Mouse (Mus musculus): ENCODE data around the gene Ctnnal1. TPM values are rescaled to one million over a fixed set of nuclear protein-coding genes. Genes with fewer than 3 reads are reported as not detected.

The Ctnnal1 gene
- polyA plus RNA-seq, 1 experiment from 2014 or later, result 16.5 TPM

DNA sequence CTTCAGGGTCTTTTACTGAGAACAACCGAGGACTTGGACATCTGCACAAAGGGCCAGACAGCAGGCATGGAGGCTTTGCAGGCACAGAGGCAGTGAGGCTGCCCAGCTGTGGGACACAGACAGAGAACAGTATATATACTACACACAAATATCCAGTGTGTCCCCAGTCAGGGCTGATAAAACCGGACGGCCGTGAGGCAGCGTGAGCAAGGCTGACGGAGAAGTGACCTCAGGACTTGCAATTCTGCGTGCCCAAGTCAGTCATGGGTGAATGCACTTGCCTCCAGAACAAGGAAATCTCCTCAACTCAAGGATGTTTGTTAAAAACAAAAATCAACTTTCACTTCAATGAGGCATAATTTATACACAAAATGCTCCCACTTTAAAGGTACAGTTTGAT is 33.0 kb downstream of the Ctnnal1 start:
- 81% methylated on average over 7 of the region's 7 CpGs for WGBS

DNA sequence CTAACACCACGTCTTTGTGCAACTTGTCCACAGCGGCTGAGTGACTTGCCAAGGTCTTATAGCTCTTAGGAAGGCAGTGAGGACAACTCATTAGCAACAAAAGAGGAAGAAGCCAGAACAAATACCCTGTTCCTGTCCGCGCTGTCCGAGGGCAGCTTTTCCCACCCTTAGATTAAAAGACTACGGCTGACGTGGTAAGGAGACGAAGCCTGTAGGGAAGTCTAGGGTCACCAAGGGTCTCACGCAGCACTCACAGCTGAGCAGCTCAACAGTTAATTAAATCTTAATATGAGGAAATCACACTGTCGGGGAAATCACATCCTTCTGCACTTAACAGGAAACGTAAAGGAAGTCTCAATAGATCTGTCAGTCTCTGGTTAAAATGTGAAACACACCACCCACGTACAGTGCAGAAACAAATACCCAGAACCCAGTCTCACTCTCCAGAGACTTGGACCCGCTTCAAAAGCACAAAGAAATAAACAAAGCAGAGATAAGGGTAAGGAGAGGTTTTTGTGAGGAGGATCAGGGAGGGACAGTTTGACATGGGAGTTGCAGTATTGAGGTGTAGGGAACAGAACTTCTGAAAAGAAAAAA is 33.9 kb downstream of the Ctnnal1 start:
- H3K4me3 ChIP-seq (ENCODE audit: low read depth, low read length), result no peak overlapping the region
- DNase-seq (ENCODE audit: low spot score) (no peak), ATAC-seq (replicated peaks; ENCODE audit: low FRiP score) (no peak)
- H3K4me1 ChIP-seq (replicated peaks; ENCODE audit: control insufficient read depth, insufficient read depth, low read length), result no peaks in the 10 kb centered on the region
- H3K9ac ChIP-seq (ENCODE audit: low read depth, low read length), result no peak overlapping the region
- H3K4me2 ChIP-seq, result no peak overlapping the region
- no peaks in the 10 kb centered on the region for H3K27me3 ChIP-seq (replicated peaks; ENCODE audit: control insufficient read depth, insufficient read depth, low read length)
- H3K9me3 ChIP-seq (ENCODE audit: control insufficient read depth, low read length), result no peaks in the 10 kb centered on the region
- 43% methylated on average over 13 of the region's 13 CpGs for WGBS
- H3K36me3 ChIP-seq (ENCODE audit: control insufficient read depth, insufficient read depth, low read length), result peaks cover 3% of the 10 kb centered on the region; the same call in 1 of the 2 replicates
- no peak overlapping the region; the same call in 1 of the 2 replicates for H3K27ac ChIP-seq (ENCODE audit: low read depth, low read length)

More for the DNA sequence above, 33.0 kb downstream of the Ctnnal1 start:
- no peaks in the 10 kb centered on the region for H3K27me3 ChIP-seq (replicated peaks; ENCODE audit: control insufficient read depth, insufficient read depth, low read length)
- no peak overlapping the region for H3K4me3 ChIP-seq (ENCODE audit: low read depth, low read length)
- no peaks in the 10 kb centered on the region for H3K4me1 ChIP-seq (replicated peaks; ENCODE audit: control insufficient read depth, insufficient read depth, low read length)
- peaks cover 5% of the 10 kb centered on the region; the same call in 1 of the 2 replicates for H3K36me3 ChIP-seq (ENCODE audit: control insufficient read depth, insufficient read depth, low read length)
- ATAC-seq (replicated peaks; ENCODE audit: low FRiP score) (no peak), DNase-seq (ENCODE audit: low spot score) (no peak)
- H3K9ac ChIP-seq (ENCODE audit: low read depth, low read length), result no peak overlapping the region
- no peak overlapping the region for H3K4me2 ChIP-seq
- H3K9me3 ChIP-seq (ENCODE audit: control insufficient read depth, low read length), result no peaks in the 10 kb centered on the region
- H3K27ac ChIP-seq (ENCODE audit: low read depth, low read length), result no peak overlapping the region

DNA sequence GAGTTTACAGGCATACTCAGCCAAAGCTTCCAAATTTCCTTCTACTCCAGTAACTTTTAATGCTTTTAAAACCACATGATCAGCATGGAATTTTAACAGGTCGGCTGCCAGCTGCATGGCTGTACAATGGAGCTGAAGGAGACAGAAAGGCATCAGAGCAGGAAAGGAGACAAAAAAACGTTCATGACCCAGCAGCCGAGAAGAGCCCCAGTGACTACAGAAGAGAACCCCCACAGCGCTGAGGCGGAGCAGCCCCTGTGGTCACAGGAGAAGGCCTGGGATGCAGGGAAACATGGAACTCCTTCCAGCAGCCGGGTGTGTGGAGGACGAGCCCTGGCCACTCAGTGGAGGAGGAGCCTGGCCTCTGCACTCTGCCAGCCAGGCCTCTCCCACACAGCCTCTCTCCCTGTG is 35.5 kb downstream of the Ctnnal1 start:
- no peaks in the 10 kb centered on the region for H3K4me1 ChIP-seq (replicated peaks; ENCODE audit: control insufficient read depth, insufficient read depth, low read length)
- WGBS, result 78% methylated on average over 7 of the region's 7 CpGs
- DNase-seq (ENCODE audit: low spot score), result no peak
- H3K27ac ChIP-seq (ENCODE audit: low read depth, low read length), result no peak overlapping the region
- H3K4me3 ChIP-seq (ENCODE audit: low read depth, low read length), result no peak overlapping the region
- H3K4me2 ChIP-seq, result no peak overlapping the region
- no peaks in the 10 kb centered on the region for H3K9me3 ChIP-seq (ENCODE audit: control insufficient read depth, low read length)
- no peak overlapping the region for H3K9ac ChIP-seq (ENCODE audit: low read depth, low read length)
- no peaks in the 10 kb centered on the region for H3K27me3 ChIP-seq (replicated peaks; ENCODE audit: control insufficient read depth, insufficient read depth, low read length)
- ATAC-seq (replicated peaks; ENCODE audit: low FRiP score), result no peak
- peaks cover 3% of the 10 kb centered on the region; the same call in 1 of the 2 replicates for H3K36me3 ChIP-seq (ENCODE audit: control insufficient read depth, insufficient read depth, low read length)

DNA sequence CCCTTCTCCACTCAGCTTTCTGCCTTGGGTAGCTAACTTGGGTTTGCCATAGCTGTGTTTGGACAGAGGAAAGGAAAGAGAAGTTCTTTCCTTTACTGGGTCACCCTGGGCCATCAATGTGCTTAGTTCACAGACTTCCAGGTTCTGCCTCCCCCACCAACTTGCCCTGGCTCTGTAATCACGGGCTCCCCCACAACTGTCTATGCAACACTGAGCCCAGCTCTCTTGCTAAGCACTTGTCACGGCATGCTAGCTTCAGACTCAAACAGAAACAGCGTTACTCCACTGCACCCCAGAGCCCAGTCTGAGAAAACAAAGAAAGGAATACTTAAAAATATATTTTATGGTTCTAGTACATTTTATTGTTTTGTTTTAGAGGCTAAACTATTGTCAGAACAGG is 36.1 kb downstream of the Ctnnal1 start:
- H3K27me3 ChIP-seq (replicated peaks; ENCODE audit: control insufficient read depth, insufficient read depth, low read length), result no peaks in the 10 kb centered on the region
- no peak overlapping the region for H3K4me2 ChIP-seq
- no peaks in the 10 kb centered on the region for H3K9me3 ChIP-seq (ENCODE audit: control insufficient read depth, low read length)
- no peaks in the 10 kb centered on the region for H3K4me1 ChIP-seq (replicated peaks; ENCODE audit: control insufficient read depth, insufficient read depth, low read length)
- no peak overlapping the region for H3K27ac ChIP-seq (ENCODE audit: low read depth, low read length)
- H3K4me3 ChIP-seq (ENCODE audit: low read depth, low read length), result no peak overlapping the region
- peaks cover 3% of the 10 kb centered on the region; the same call in 1 of the 2 replicates for H3K36me3 ChIP-seq (ENCODE audit: control insufficient read depth, insufficient read depth, low read length)
- DNase-seq (ENCODE audit: low spot score) (no peak), ATAC-seq (replicated peaks; ENCODE audit: low FRiP score) (no peak)
- 85% methylated on average over 3 of the region's 3 CpGs for WGBS
- no peak overlapping the region for H3K9ac ChIP-seq (ENCODE audit: low read depth, low read length)

DNA sequence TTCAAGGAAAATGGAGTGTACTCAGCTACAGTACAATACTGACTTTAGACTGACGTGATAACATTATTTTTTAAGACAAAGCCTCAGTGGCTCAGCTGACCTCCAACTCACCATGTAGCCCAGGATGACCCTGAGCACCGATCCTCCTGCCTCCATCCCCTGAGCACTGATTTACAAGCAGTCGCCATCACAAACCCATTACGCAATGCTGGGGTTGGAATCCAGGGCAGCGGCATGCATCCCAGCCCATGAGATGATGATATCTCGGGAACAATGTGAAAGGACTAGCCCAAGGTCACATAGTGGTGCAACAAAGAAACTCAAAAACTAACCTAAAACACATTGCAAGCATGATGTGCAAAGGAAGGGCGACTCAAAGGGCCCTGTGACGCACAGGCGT is 40.8 kb downstream of the Ctnnal1 start:
- no peaks in the 10 kb centered on the region for H3K27me3 ChIP-seq (replicated peaks; ENCODE audit: control insufficient read depth, insufficient read depth, low read length)
- no peaks in the 10 kb centered on the region for H3K9me3 ChIP-seq (ENCODE audit: control insufficient read depth, low read length)
- ATAC-seq (replicated peaks; ENCODE audit: low FRiP score), result no peak
- no peak overlapping the region for H3K4me3 ChIP-seq (ENCODE audit: low read depth, low read length)
- no peak for DNase-seq (ENCODE audit: low spot score)
- H3K4me2 ChIP-seq, result no peak overlapping the region
- H3K36me3 ChIP-seq (ENCODE audit: control insufficient read depth, insufficient read depth, low read length), result no peaks in the 10 kb centered on the region
- H3K4me1 ChIP-seq (replicated peaks; ENCODE audit: control insufficient read depth, insufficient read depth, low read length), result no peaks in the 10 kb centered on the region
- no peak overlapping the region for H3K27ac ChIP-seq (ENCODE audit: low read depth, low read length)
- H3K9ac ChIP-seq (ENCODE audit: low read depth, low read length), result no peak overlapping the region
- WGBS, result 90% methylated on average over 9 of the region's 9 CpGs

DNA sequence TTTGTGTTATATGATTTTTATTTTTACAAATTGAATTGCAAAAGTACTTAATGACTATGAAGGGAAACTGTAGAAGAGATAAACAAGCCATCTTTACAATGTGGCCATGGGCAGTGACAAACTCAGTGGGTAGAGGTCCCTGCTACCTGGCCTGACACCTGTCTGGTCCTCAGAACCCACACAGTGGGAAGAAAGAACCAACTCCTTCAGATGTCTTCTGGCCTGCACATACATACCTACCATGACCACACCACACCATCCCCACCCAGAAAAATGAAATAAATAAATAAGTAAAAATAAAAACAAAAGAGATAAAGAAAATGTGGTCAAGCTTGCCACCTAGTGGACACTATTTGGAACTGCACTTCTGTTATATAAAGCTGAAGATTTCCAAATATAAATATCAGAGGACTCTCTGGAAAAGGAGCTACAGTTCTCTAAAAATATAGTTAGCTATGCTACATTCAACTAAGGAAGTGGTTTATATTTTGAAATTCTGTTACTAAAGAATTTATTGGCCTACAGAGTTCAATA is 44.9 kb downstream of the Ctnnal1 start:
- H3K36me3 ChIP-seq (ENCODE audit: control insufficient read depth, insufficient read depth, low read length), result no peaks in the 10 kb centered on the region
- DNase-seq (ENCODE audit: low spot score), result no peak
- H3K9ac ChIP-seq (ENCODE audit: low read depth, low read length), result no peak overlapping the region

DNA sequence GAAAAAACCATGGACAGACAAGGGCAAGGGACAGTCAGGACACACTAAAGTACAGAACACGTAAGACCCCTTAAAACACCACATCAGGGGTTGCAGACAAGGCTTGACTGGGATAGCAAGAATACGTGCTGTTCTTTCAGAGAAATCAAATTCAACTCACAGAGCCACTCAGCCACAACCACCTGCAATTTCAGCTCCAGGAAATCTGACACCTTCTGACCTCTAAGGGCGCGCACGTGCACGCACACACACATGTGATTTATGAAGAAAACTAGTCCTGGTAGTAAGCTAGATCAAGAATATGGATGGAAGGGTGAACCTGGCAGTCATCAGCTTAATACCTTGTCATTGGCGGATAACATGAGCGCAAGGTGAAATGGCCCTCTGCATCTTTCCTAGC is 49.9 kb downstream of the Ctnnal1 start:
- DNase-seq (ENCODE audit: low spot score) (no peak), ATAC-seq (replicated peaks; ENCODE audit: low FRiP score) (no peak)
- H3K9ac ChIP-seq (ENCODE audit: low read depth, low read length), result no peak overlapping the region
- WGBS, result 90% methylated on average over 8 of the region's 8 CpGs
- H3K9me3 ChIP-seq (ENCODE audit: control insufficient read depth, low read length), result no peaks in the 10 kb centered on the region
- H3K36me3 ChIP-seq (ENCODE audit: control insufficient read depth, insufficient read depth, low read length), result no peaks in the 10 kb centered on the region
- H3K27ac ChIP-seq (ENCODE audit: low read depth, low read length), result no peak overlapping the region
- H3K27me3 ChIP-seq (replicated peaks; ENCODE audit: control insufficient read depth, insufficient read depth, low read length), result no peaks in the 10 kb centered on the region
- no peaks in the 10 kb centered on the region for H3K4me1 ChIP-seq (replicated peaks; ENCODE audit: control insufficient read depth, insufficient read depth, low read length)
- H3K4me2 ChIP-seq, result no peak overlapping the region
- H3K4me3 ChIP-seq (ENCODE audit: low read depth, low read length), result no peak overlapping the region

More for the DNA sequence above, 44.9 kb downstream of the Ctnnal1 start:
- no peaks in the 10 kb centered on the region for H3K4me1 ChIP-seq (replicated peaks; ENCODE audit: control insufficient read depth, insufficient read depth, low read length)
- no peak overlapping the region for H3K4me2 ChIP-seq
- no peak overlapping the region for H3K4me3 ChIP-seq (ENCODE audit: low read depth, low read length)
- no peak overlapping the region for H3K27ac ChIP-seq (ENCODE audit: low read depth, low read length)
- H3K9me3 ChIP-seq (ENCODE audit: control insufficient read depth, low read length), result no peaks in the 10 kb centered on the region
- no peak for ATAC-seq (replicated peaks; ENCODE audit: low FRiP score)
- no peaks in the 10 kb centered on the region for H3K27me3 ChIP-seq (replicated peaks; ENCODE audit: control insufficient read depth, insufficient read depth, low read length)

DNA sequence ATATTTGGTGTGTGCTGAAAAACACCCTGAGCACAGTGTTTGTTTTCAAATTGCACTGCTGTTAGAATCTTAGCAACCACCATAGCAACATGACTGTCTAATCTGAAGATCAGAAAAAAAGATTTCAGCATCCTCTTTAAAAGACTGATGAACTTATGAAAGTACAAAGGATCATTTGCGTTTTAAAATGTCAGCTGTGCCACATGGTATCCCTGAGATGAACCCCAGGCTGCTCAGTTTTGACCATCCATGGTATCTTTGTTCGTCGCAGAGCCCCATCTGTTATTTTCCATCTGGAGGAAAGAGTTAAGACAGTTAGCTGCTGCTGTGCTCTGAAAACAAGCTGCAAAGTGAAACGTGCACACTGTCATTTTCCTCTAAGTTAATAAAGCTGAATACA is 52.9 kb downstream of the Ctnnal1 start:
- Histone ChIP-seq H3K4me2 (no peak overlapping the region), H3K36me3 (ENCODE audit: control insufficient read depth, insufficient read depth, low read length) (no peaks in the 10 kb centered on the region), H3K9me3 (ENCODE audit: control insufficient read depth, low read length) (no peaks in the 10 kb centered on the region), H3K4me1 (replicated peaks; ENCODE audit: control insufficient read depth, insufficient read depth, low read length) (no peaks in the 10 kb centered on the region), H3K4me3 (ENCODE audit: low read depth, low read length) (no peak overlapping the region), H3K9ac (ENCODE audit: low read depth, low read length) (no peak overlapping the region), H3K27me3 (replicated peaks; ENCODE audit: control insufficient read depth, insufficient read depth, low read length) (no peaks in the 10 kb centered on the region), H3K27ac (ENCODE audit: low read depth, low read length) (no peak overlapping the region)
- 73% methylated on average over 4 of the region's 4 CpGs for WGBS
- no peak for DNase-seq (ENCODE audit: low spot score)
- no peak for ATAC-seq (replicated peaks; ENCODE audit: low FRiP score)

DNA sequence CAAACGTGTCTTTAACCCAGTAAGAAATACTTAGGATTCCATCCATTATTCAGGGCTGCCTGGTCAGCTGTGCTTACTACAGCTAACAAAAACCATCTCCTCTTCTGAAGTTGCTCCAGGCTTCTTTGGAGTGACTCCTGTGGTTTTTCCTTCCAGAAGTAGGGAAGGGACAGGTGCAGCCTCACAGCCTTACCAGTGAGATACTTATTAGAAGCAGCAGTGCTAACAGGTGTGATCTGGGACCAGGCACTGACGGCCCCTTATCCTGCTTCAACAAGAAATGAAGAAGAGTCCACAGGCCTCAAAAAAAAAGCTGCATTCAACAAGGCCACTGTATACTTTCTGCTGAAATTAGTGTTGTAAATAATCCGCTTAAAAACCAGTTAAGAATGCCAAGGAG is 53.3 kb downstream of the Ctnnal1 start:
- Histone ChIP-seq H3K9ac (ENCODE audit: low read depth, low read length) (no peak overlapping the region), H3K36me3 (ENCODE audit: control insufficient read depth, insufficient read depth, low read length) (peaks cover under 1% of the 10 kb centered on the region; the same call in 1 of the 2 replicates), H3K4me3 (ENCODE audit: low read depth, low read length) (no peak overlapping the region), H3K4me1 (replicated peaks; ENCODE audit: control insufficient read depth, insufficient read depth, low read length) (no peaks in the 10 kb centered on the region), H3K9me3 (ENCODE audit: control insufficient read depth, low read length) (no peaks in the 10 kb centered on the region), H3K27me3 (replicated peaks; ENCODE audit: control insufficient read depth, insufficient read depth, low read length) (no peaks in the 10 kb centered on the region), H3K4me2 (no peak overlapping the region), H3K27ac (ENCODE audit: low read depth, low read length) (no peak overlapping the region)
- no peak for DNase-seq (ENCODE audit: low spot score)
- no peak for ATAC-seq (replicated peaks; ENCODE audit: low FRiP score)
- WGBS, result 70% methylated on average over 3 of the region's 3 CpGs

Measured in liver, embryonic 11.5 days (tissue).